ENCODE assay signal across 10 mouse cellular contexts in genomic region chr11:48067072-48067471, GRCm38 (mm10).
DNase-seq lines count a peak whose midpoint lies in the region; ATAC-seq lines count a peak whose summit lies in the region.
"Had no signal": no experiment of that assay in that cellular context is flagged by ENCODE, and none has a peak within 500 bp of the region (broad histone marks: within the 10 kb centered on the region; RNA-seq: fewer than 3 reads in every experiment).

No protein-coding gene starts in this region.

- no peak overlapping the region for H3K9ac ChIP-seq in kidney, embryonic 15.5 days
- no peak overlapping the region for H3K9ac ChIP-seq in midbrain, embryonic 16.5 days (ENCODE audit: low read depth, low read length)
- H3K9ac ChIP-seq: stomach, embryonic 15.5 days had no signal

- no peaks in the 10 kb centered on the region for H3K4me1 ChIP-seq in kidney, embryonic 15.5 days
- H3K4me1 ChIP-seq in midbrain, embryonic 16.5 days (ENCODE audit: control insufficient read depth, insufficient read depth, low read length): no peaks in the 10 kb centered on the region
- H3K4me1 ChIP-seq: stomach, embryonic 15.5 days had no signal

- H3K27ac ChIP-seq in kidney, embryonic 15.5 days: no peak overlapping the region
- H3K27ac ChIP-seq in midbrain, embryonic 16.5 days (ENCODE audit: low read length): no peak overlapping the region
- H3K27ac ChIP-seq: left cerebral cortex, adult 2 months; stomach, embryonic 15.5 days had no signal

- no peaks in the 10 kb centered on the region for H3K9me3 ChIP-seq in kidney, embryonic 15.5 days (replicated peaks)
- H3K9me3 ChIP-seq in midbrain, embryonic 16.5 days (replicated peaks; ENCODE audit: control insufficient read depth, low read length, poor library complexity, severe bottlenecking): no peaks in the 10 kb centered on the region
- H3K9me3 ChIP-seq: stomach, embryonic 15.5 days had no signal

- H3K4me2 ChIP-seq in kidney, embryonic 15.5 days: no peak overlapping the region
- no peak overlapping the region for H3K4me2 ChIP-seq in midbrain, embryonic 16.5 days (ENCODE audit: low read length)
- H3K4me2 ChIP-seq: stomach, embryonic 15.5 days had no signal

- no peaks in the 10 kb centered on the region for H3K27me3 ChIP-seq in kidney, embryonic 15.5 days
- no peaks in the 10 kb centered on the region for H3K27me3 ChIP-seq in midbrain, embryonic 16.5 days (ENCODE audit: control insufficient read depth, insufficient read depth, low read depth, low read length)
- H3K27me3 ChIP-seq: stomach, embryonic 15.5 days had no signal

- no peaks in the 10 kb centered on the region for H3K36me3 ChIP-seq in kidney, embryonic 15.5 days
- no peaks in the 10 kb centered on the region for H3K36me3 ChIP-seq in midbrain, embryonic 16.5 days (ENCODE audit: control insufficient read depth, insufficient read depth, low read length)
- H3K36me3 ChIP-seq: stomach, embryonic 15.5 days had no signal

- ATAC-seq in kidney, embryonic 15.5 days (replicated peaks; ENCODE audit: low FRiP score): no peak
- peak; percentile 66; the same call in 1 of the 2 replicates for ATAC-seq in midbrain, embryonic 16.5 days

- peak; percentile 2 to 9 for DNase-seq in cerebellum, postnatal 36 days
- DNase-seq in cerebellum, adult 11-12 months: no peak
- peak; percentile 40 for DNase-seq in kidney, postnatal 10 days
- DNase-seq in right cerebral cortex, adult 18-20 months: peak; percentile 7
- DNase-seq in right cerebral cortex, postnatal 36 days (ENCODE audit: low spot score in 2 of 2): no peak
- no peak for DNase-seq in c-Kit-positive CD71-positive TER-119-positive erythroid progenitor cells, embryonic 14.5 days (ENCODE audit: low spot score)

- 71% methylated on average over 3 of the region's 3 CpGs for WGBS in kidney, embryonic 15.5 days
- 33% methylated on average over 3 of the region's 3 CpGs for WGBS in midbrain, embryonic 16.5 days

- H3K4me3 ChIP-seq in kidney, embryonic 15.5 days (replicated peaks): no peak overlapping the region
- no peak overlapping the region for H3K4me3 ChIP-seq in midbrain, embryonic 16.5 days (ENCODE audit: low read depth, low read length)
- H3K4me3 ChIP-seq: left cerebral cortex, adult 2 months; stomach, embryonic 15.5 days had no signal

Comparison
In these comparisons a context has a peak if more than half of its experiments do, and no peak if none do; other contexts are left out.
1. DNase-seq: peak in cerebellum, postnatal 36 days (2 of 2), kidney, postnatal 10 days (single experiment) and right cerebral cortex, adult 18-20 months (single experiment); none in cerebellum, adult 11-12 months (single experiment), right cerebral cortex, postnatal 36 days (0 of 2) and c-Kit-positive CD71-positive TER-119-positive erythroid progenitor cells, embryonic 14.5 days (single experiment).